Mouse (Mus musculus) G1E (cell line): ENCODE measurements around the gene Cap2. TPM values are rescaled to one million over a fixed set of nuclear protein-coding genes. Genes with fewer than 3 reads are reported as not detected.
A peak's percentile ranks its signal among the peaks of the same experiment; 100 is the strongest.

ENCODE experiments used
- ATAC-seq: 2 replicates; pipeline ENCODE4 v1.8.0; 2016; ENCODE audit warnings: mild to moderate bottlenecking; ENCODE audit not compliant: insufficient number of reproducible peaks, poor library complexity, low FRiP score, severe bottlenecking; ENCODE audit errors: extremely low read depth
- DNase-seq: peaks from one replicate; pipeline ENCODE4 v3.0.0; 2012; ENCODE audit warnings: low spot score
- H3K27me3 ChIP-seq: 2 replicates; pipeline ENCODE4 v1.6.1; 2012; ENCODE audit warnings: mild to moderate bottlenecking, low read length, inconsistent platforms; ENCODE audit not compliant: insufficient read depth
- H3K36me3 ChIP-seq: replicated peaks from 2 replicates; pipeline ENCODE3; 2012; ENCODE audit warnings: mild to moderate bottlenecking, inconsistent platforms
- H3K4me1 ChIP-seq: 2 replicates; pipeline ENCODE4 v1.6.1; 2012; ENCODE audit warnings: low read depth, low read length, inconsistent platforms, mixed read lengths; ENCODE audit not compliant: insufficient read depth
- H3K4me3 ChIP-seq: 2 replicates; pipeline ENCODE4 v1.5.1; 2012; ENCODE audit warnings: low read depth, mild to moderate bottlenecking, inconsistent platforms, low read length, moderate library complexity, mixed read lengths
- H3K9me3 ChIP-seq: replicated peaks from 2 replicates; pipeline ENCODE4 v1.6.1; 2012; ENCODE audit warnings: inconsistent platforms
- CTCF ChIP-seq: IDR thresholded peaks from 2 replicates; pipeline ENCODE4 v1.5.1; 2012; ENCODE audit warnings: low read depth, low read length, inconsistent platforms, mixed read lengths
- GATA1 ChIP-seq: IDR thresholded peaks from 2 replicates; pipeline ENCODE4 v1.6.1; 2012; ENCODE audit warnings: borderline replicate concordance, low read length, inconsistent platforms, mixed read lengths
- GATA2 ChIP-seq: IDR thresholded peaks from 2 replicates; pipeline ENCODE4 v1.6.1; 2012; ENCODE audit warnings: low read depth, low read length, inconsistent platforms, borderline replicate concordance
- POLR2AphosphoS5 ChIP-seq: IDR thresholded peaks from 2 replicates; pipeline ENCODE4 v1.6.1; 2012; ENCODE audit warnings: low read depth, low read length, inconsistent platforms; ENCODE audit not compliant: insufficient replicate concordance
- TAL1 ChIP-seq: conservative IDR thresholded peaks from 2 replicates; pipeline ENCODE4 v1.6.1; 2012; ENCODE audit warnings: low read depth, low read length, inconsistent platforms, mixed read lengths
- polyA plus RNA-seq: library from polyadenylated mRNA; stranded (reverse); fragments of >175 nt; gene quantifications from 2 replicates; pipeline ENCODE4 v1.2.3, GENCODE M21; 2012
- total RNA-seq, 2 experiments: library from RNA; stranded (forward) in 1 of 2; stranded (reverse) in 1 of 2; fragments of 200-1000 nt in 1 of 2; fragments of >200 nt in 1 of 2; fragmentation: Nextera tagmentation in 1 of 2; gene quantifications; 2 replicates each; pipeline ENCODE4 v1.2.3; 2014 to 2017

Gene Cap2
- total and polyA plus RNA-seq, 3 experiments: 0.05 TPM; not detected in 2

GRCm38 (mm10) chr13:46633320-46634132, 131.9 kb downstream of the Cap2 start:
- DNase-seq: no peak
- no peak for ATAC-seq
- no peak overlapping the region for H3K4me3 ChIP-seq
- no peaks in the 10 kb centered on the region for H3K36me3 ChIP-seq
- no peaks in the 10 kb centered on the region for H3K9me3 ChIP-seq
- no peak for TF ChIP-seq CTCF
- no peak for TF ChIP-seq POLR2AphosphoS5
- TF ChIP-seq GATA1: no peak
- no peak for TF ChIP-seq GATA2
- no peak for TF ChIP-seq TAL1
- peaks cover 31% of the 10 kb centered on the region for H3K27me3 ChIP-seq
- H3K4me1 ChIP-seq: peaks cover 3% of the 10 kb centered on the region; the same call in 1 of the 2 replicates

DNA sequence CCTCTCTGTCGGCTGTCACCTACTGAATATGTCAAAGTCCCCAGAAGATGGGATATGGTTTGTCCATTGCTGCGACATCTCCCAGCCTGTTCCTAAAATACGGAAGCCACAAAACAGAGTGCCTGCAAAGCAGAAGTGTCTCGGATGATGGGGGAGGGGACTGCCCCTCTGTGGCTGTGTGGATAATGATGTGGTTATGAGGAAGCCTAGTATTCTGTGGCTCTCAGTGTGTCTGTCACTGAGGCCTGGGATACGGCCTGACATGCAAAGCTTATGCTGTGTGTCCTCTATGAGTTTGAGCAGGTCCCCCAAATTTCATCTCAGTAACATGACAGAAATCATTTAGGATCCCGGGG, 132.5 kb downstream of the Cap2 start:
- Histone ChIP-seq H3K9me3 (no peaks in the 10 kb centered on the region), H3K36me3 (no peaks in the 10 kb centered on the region), H3K27me3 (peaks cover 28% of the 10 kb centered on the region), H3K4me1 (peaks cover 3% of the 10 kb centered on the region; the same call in 1 of the 2 replicates), H3K4me3 (no peak overlapping the region)
- ATAC-seq: no peak
- TF ChIP-seq GATA2 (no peak), POLR2AphosphoS5 (no peak)
- DNase-seq: no peak

DNA sequence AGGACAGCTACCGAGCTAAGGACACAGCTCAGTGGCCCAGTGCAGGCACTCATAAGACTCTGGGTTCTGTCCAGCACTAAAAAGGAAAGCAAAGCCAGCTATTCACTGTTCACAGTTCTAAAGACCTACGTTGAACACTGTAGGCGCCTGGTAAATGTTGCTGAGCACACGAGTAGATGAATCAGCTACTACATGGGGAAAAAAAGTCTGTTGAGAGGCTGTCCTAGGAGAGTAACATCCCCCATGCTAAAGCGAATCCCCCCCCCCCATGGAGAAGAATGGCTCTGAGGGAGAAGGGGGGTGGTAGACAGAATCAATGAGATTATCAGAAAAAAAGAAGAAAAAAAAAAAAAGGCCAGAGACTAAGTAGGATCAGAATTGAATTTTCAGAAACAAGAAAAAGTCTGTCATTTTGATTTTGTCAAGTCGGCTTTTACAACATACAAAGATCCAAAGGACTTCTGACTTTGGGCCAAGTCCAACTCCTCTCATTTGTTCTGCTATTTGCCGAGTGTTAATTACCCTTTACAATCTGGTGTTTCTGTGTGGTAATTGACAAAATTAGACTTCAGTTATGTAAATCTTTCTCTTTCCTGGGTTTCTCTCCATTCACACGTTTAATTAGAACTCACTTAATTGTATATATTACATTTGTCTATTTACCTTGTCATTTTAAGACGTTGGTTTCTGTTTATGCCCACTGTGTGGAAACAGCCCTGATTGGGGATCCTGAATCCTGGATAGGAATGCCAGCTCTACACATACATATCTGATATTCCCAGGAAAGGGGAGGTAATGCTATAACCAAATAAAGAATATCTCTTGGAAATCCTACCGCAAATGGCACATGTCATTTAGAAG, 139.2 kb downstream of the Cap2 start:
- ATAC-seq (no peak), DNase-seq (no peak)
- Histone ChIP-seq H3K36me3 (no peaks in the 10 kb centered on the region), H3K9me3 (peaks cover 5% of the 10 kb centered on the region; the same call in 1 of the 2 replicates), H3K4me3 (no peak overlapping the region), H3K27me3 (peaks cover 10% of the 10 kb centered on the region), H3K4me1 (no peaks in the 10 kb centered on the region)
- TF ChIP-seq GATA2 (no peak), POLR2AphosphoS5 (no peak), TAL1 (no peak), GATA1 (no peak), CTCF (no peak)

DNA sequence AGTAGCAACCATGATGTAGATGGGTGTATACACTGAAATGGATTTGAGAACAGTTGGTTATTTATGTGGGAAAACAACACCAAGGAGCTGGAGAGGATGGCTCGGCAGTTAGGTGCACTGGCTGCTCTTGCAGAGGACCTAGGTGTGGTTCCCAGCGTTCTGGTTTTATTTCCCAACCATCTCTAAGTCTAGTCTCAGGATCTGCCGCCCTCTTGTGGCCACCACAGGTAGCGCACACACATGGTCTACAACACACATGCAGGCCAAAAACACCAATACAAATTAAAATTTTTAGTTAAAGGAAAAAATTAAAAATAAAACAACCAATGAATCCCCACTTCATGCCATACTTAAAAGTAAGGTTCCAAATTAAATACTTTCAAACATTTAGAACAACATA, 140.7 kb downstream of the Cap2 start:
- Histone ChIP-seq H3K4me1 (no peaks in the 10 kb centered on the region), H3K9me3 (peaks cover 5% of the 10 kb centered on the region; the same call in 1 of the 2 replicates), H3K4me3 (no peak overlapping the region), H3K36me3 (no peaks in the 10 kb centered on the region), H3K27me3 (peaks cover 12% of the 10 kb centered on the region)
- DNase-seq (no peak), ATAC-seq (no peak)
- TF ChIP-seq TAL1 (no peak), GATA2 (no peak), CTCF (peak; percentile 27; the same call in 1 of the 2 replicates)

DNA sequence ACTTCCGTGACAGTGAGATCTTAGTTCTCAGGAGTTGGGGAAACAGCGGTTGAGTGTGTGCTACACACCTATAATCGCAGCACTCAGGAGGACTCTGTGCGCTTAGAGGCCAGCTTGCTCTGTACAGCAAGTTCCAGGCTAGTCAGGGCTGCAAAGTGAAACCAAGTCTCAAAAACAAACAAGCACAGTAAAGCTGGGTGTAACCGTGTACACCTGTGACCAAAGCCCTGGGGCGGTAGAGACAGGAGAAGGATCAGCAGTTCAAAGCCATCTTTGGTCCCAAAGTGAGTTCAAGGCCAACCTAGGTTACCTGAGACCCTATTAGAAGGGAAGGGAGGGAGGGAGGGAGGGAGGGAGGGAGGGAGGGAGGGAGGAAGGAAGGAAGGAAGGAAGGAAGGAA, 142.5 kb downstream of the Cap2 start:
- ATAC-seq (no peak), DNase-seq (no peak)
- Histone ChIP-seq H3K36me3 (no peaks in the 10 kb centered on the region), H3K27me3 (peaks cover 19% of the 10 kb centered on the region), H3K4me3 (no peak overlapping the region), H3K9me3 (peaks cover 5% of the 10 kb centered on the region; the same call in 1 of the 2 replicates), H3K4me1 (no peaks in the 10 kb centered on the region)
- TF ChIP-seq POLR2AphosphoS5 (no peak), GATA2 (no peak), CTCF (no peak), GATA1 (no peak), TAL1 (no peak)

DNA sequence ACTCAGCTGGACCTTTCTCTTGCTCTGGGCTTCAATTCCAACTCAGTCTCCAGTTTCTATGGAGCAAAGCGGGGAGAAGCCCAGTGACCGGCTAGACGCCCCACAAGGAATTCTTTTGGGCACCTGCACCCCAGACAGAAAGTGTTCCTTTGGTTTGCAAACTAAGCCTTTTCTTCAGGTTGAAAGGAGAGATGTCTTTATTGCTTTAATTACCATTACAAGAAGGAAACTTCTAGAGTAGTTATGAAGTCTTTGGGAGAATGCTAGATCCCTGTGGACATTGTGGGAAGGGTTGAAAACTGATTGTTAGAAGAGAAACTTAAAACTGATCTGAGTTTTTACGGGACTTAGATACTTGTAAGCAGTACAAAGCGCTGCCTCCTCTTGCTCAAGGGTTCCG, 143.8 kb downstream of the Cap2 start:
- H3K36me3 ChIP-seq: no peaks in the 10 kb centered on the region
- no peaks in the 10 kb centered on the region for H3K4me1 ChIP-seq
- peaks cover 5% of the 10 kb centered on the region; the same call in 1 of the 2 replicates for H3K9me3 ChIP-seq
- H3K4me3 ChIP-seq: no peak overlapping the region
- DNase-seq (no peak), ATAC-seq (no peak)
- peaks cover 14% of the 10 kb centered on the region for H3K27me3 ChIP-seq
- TF ChIP-seq POLR2AphosphoS5 (no peak), TAL1 (no peak), GATA2 (no peak), GATA1 (no peak), CTCF (no peak)
